Mouse (Mus musculus) adrenal gland, adult 2 months (tissue): Measurements from ENCODE around the gene Hdac4. TPM values are rescaled to one million over a fixed set of nuclear protein-coding genes. Genes with fewer than 3 reads are reported as not detected.
A peak's percentile ranks its signal among the peaks of the same experiment; 100 is the strongest.

Source experiments
- DNase-seq: peaks from one replicate; pipeline ENCODE4 v3.0.0; 2021
- polyA plus RNA-seq: library from polyadenylated mRNA; depleted of rRNA; stranded (reverse); fragments of >200 nt; gene quantifications from 2 replicates; pipeline ENCODE4 v1.2.3, GENCODE M21; 2012
- total RNA-seq, 2 experiments: library from RNA; stranded (reverse); gene quantifications; 2 replicates each; pipeline ENCODE4 v1.2.3; 2021

The Hdac4 gene
- total and polyA plus RNA-seq, 3 experiments = 57.4 to 90.9 (median 81.4) TPM

- no peak for DNase-seq
Measured at GRCm38 (mm10) chr1:91964486-91965335, 230.8 kb downstream of the Hdac4 start.

- DNase-seq = peak; percentile 63
Measured at GRCm38 (mm10) chr1:91962256-91962655, 233.2 kb downstream of the Hdac4 start.

GRCm38 (mm10) chr1:91961231-91961630 is 234.3 kb downstream of the Hdac4 start:
- DNase-seq = peak; percentile 30

- no peak for DNase-seq
Measured at GRCm38 (mm10) chr1:91959891-91960290, 235.6 kb downstream of the Hdac4 start.

- DNase-seq = no peak
Measured at GRCm38 (mm10) chr1:91959044-91959443, 236.5 kb downstream of the Hdac4 start.

- DNase-seq = no peak
Measured at GRCm38 (mm10) chr1:91956229-91956628, 239.3 kb downstream of the Hdac4 start.

- DNase-seq = no peak
Measured at GRCm38 (mm10) chr1:91954954-91955353, 240.5 kb downstream of the Hdac4 start.

- DNase-seq = peak; percentile 24
Measured at GRCm38 (mm10) chr1:91952912-91953311, 242.6 kb downstream of the Hdac4 start.

GRCm38 (mm10) chr1:91947441-91947840 is 248.1 kb downstream of the Hdac4 start:
- DNase-seq = no peak

- DNase-seq = no peak
Measured at GRCm38 (mm10) chr1:91942583-91942982, 252.9 kb downstream of the Hdac4 start.

GRCm38 (mm10) chr1:91942031-91942430 is 253.5 kb downstream of the Hdac4 start:
- no peak for DNase-seq

- no peak for DNase-seq
Measured at GRCm38 (mm10) chr1:91941094-91941493, 254.4 kb downstream of the Hdac4 start.

- DNase-seq = no peak
Measured at GRCm38 (mm10) chr1:91935171-91935570, 260.3 kb downstream of the Hdac4 start.

- DNase-seq = no peak
Measured at GRCm38 (mm10) chr1:91933681-91934080, 261.8 kb downstream of the Hdac4 start.

- DNase-seq = no peak
Measured at GRCm38 (mm10) chr1:91932221-91932620, 263.3 kb downstream of the Hdac4 start.

GRCm38 (mm10) chr1:91931786-91932185 is 263.7 kb downstream of the Hdac4 start:
- no peak for DNase-seq

- DNase-seq = no peak
Measured at GRCm38 (mm10) chr1:91931196-91931595, 264.3 kb downstream of the Hdac4 start.

- no peak for DNase-seq
Measured at GRCm38 (mm10) chr1:91929051-91929450, 266.4 kb downstream of the Hdac4 start.

- DNase-seq = peak; percentile 70
Measured at GRCm38 (mm10) chr1:91927536-91928315, 267.8 kb downstream of the Hdac4 start.

- DNase-seq = no peak
Measured at GRCm38 (mm10) chr1:91923567-91923966, 271.9 kb downstream of the Hdac4 start.

- DNase-seq = no peak
Measured at GRCm38 (mm10) chr1:91922235-91923152, 273.0 kb downstream of the Hdac4 start.

- DNase-seq = no peak
Measured at GRCm38 (mm10) chr1:91921702-91922101, 273.8 kb downstream of the Hdac4 start.
